Comparison of ENCODE assay signal across 10 mouse cellular contexts in the genomic region with DNA sequence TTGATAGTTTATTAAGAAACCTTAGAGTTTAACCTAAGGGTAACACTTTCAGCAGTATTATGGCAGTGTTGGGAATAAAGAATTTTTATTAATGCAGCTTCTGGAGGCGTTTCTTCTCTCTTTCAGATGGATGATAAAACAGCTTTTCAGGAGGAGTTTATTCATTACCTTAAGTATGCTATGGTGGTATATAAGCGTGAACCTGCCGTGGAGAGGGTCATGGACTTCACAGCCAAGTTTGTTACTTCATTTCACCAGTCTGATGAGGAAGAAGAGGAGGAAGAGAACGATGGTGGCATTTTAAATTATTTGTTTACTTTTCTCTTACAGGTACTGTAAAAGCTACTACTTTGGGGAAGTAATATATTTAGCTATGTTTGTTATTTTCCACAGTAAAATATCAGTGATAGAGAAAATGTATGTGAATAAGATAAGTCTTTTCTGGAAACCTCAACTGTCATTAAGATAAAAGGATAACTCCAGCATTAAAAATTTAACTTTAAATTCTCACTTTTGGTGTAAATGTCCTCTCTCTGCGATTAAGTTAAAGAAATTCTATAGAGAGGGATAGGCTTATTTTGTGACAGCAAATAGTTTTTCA. TPM values are rescaled to one million over a fixed set of nuclear protein-coding genes. Genes with fewer than 3 reads are reported as not detected.
DNase-seq lines count a peak whose midpoint lies in the region; ATAC-seq and TF ChIP-seq lines count a peak whose summit lies in the region.
"Had no signal": no experiment of that assay in that cellular context is flagged by ENCODE, and none has a peak within 500 bp of the region (broad histone marks: within the 10 kb centered on the region; RNA-seq: fewer than 3 reads in every experiment).

No protein-coding gene starts in this region.

- no peak overlapping the region for H3K27ac ChIP-seq in heart, embryonic 13.5 days (replicated peaks)
- no peak overlapping the region for H3K27ac ChIP-seq in MEL (ENCODE audit: control insufficient read depth, low read depth, low read length)
- H3K27ac ChIP-seq in hindbrain, embryonic 12.5 days = no peak overlapping the region
- no peak overlapping the region for H3K27ac ChIP-seq in liver, postnatal 0 days (ENCODE audit: low read depth)
- H3K27ac ChIP-seq: layer of hippocampus, adult 2 months had no signal

- no peak for TF ChIP-seq RAD21 in MEL (IDR thresholded peaks at IDR 0.05; ENCODE audit: low read depth, low read length)

- peak overlapping the region; percentile 82 for H3K4me2 ChIP-seq in heart, embryonic 13.5 days
- peak overlapping the region; percentile 80 for H3K4me2 ChIP-seq in hindbrain, embryonic 12.5 days (replicated peaks)
- peak overlapping the region; percentile 84 for H3K4me2 ChIP-seq in liver, postnatal 0 days (ENCODE audit: low read depth, low read length)

- no peaks in the 10 kb centered on the region for H3K27me3 ChIP-seq in heart, embryonic 13.5 days (replicated peaks)
- H3K27me3 ChIP-seq in MEL (ENCODE audit: control insufficient read depth in 1 of 2, insufficient read depth in 2 of 2, low read length in 2 of 2) = no peaks in the 10 kb centered on the region
- no peaks in the 10 kb centered on the region for H3K27me3 ChIP-seq in hindbrain, embryonic 12.5 days
- H3K27me3 ChIP-seq in liver, postnatal 0 days (ENCODE audit: insufficient read depth, low read length) = no peaks in the 10 kb centered on the region

- peaks cover 15% of the 10 kb centered on the region for H3K4me1 ChIP-seq in heart, embryonic 13.5 days
- H3K4me1 ChIP-seq in MEL (ENCODE audit: control insufficient read depth in 1 of 2, insufficient read depth in 2 of 2, low read length in 2 of 2) = peaks cover 0 to 6% of the 10 kb centered on the region in 2 experiments; a peak in 2 of 4 replicates
- peaks cover 12% of the 10 kb centered on the region for H3K4me1 ChIP-seq in hindbrain, embryonic 12.5 days
- H3K4me1 ChIP-seq in liver, postnatal 0 days (ENCODE audit: insufficient read depth) = no peaks in the 10 kb centered on the region

- WGBS in heart, embryonic 13.5 days = 57% methylated on average over 5 of the region's 5 CpGs
- 63% methylated on average over 5 of the region's 5 CpGs for WGBS in hindbrain, embryonic 12.5 days
- WGBS in liver, postnatal 0 days (ENCODE audit: insufficient replicate concordance) = 42% methylated on average over 5 of the region's 5 CpGs

- TF ChIP-seq POLR2A in MEL (IDR thresholded peaks at IDR 0.05; ENCODE audit: control insufficient read depth in 1 of 2, insufficient read depth in 1 of 2, low read depth in 1 of 2, low read length in 2 of 2, poor library complexity in 1 of 2) = no peak

- no peak for TF ChIP-seq CTCF in MEL (IDR thresholded peaks at IDR 0.05 in 2 of 3, conservative IDR thresholded peaks at IDR 0.05 in 1 of 3; ENCODE audit: control insufficient read depth in 1 of 3, insufficient read depth in 1 of 3, low read depth in 2 of 3, low read length in 3 of 3, poor library complexity in 1 of 3, severe bottlenecking in 1 of 3)
- TF ChIP-seq CTCF in liver, postnatal 0 days (IDR thresholded peaks at IDR 0.05; ENCODE audit: low read depth) = no peak

- peak overlapping the region; percentile 92 for H3K4me3 ChIP-seq in heart, embryonic 13.5 days
- peak overlapping the region; percentile 32 to 77 for H3K4me3 ChIP-seq in MEL (ENCODE audit: control insufficient read depth in 1 of 2, insufficient read depth in 1 of 2, low read depth in 2 of 2, low read length in 2 of 2)
- peak overlapping the region; percentile 68 for H3K4me3 ChIP-seq in hindbrain, embryonic 12.5 days
- peak overlapping the region; percentile 83 for H3K4me3 ChIP-seq in liver, postnatal 0 days (ENCODE audit: low read depth, low read length)

- TF ChIP-seq EP300 in MEL (IDR thresholded peaks at IDR 0.05; ENCODE audit: low read depth in 1 of 2, low read length in 2 of 2) = peak; percentile 56 to 64; a peak in 3 of 4 replicates
- TF ChIP-seq EP300 in liver, postnatal 0 days (IDR thresholded peaks at IDR 0.05; ENCODE audit: low read depth) = no peak

- ATAC-seq in heart, embryonic 13.5 days (ENCODE audit: extremely low read depth, insufficient number of reproducible peaks, low FRiP score, low TSS enrichment) = no peak
- ATAC-seq in hindbrain, embryonic 12.5 days (ENCODE audit: low FRiP score) = no peak
- ATAC-seq in liver, postnatal 0 days = no peak

- peak overlapping the region; percentile 90 for H3K9ac ChIP-seq in heart, embryonic 13.5 days
- peak overlapping the region; percentile 86 for H3K9ac ChIP-seq in MEL (ENCODE audit: control insufficient read depth, low read depth, low read length, poor library complexity, severe bottlenecking)
- no peak overlapping the region for H3K9ac ChIP-seq in hindbrain, embryonic 12.5 days
- H3K9ac ChIP-seq in liver, postnatal 0 days (replicated peaks) = peak overlapping the region; percentile 16; the same call in 1 of the 2 replicates

- intact Hi-C loops in heart, postnatal 25 days (cut with DNase I) = loop anchor here (10.0 kb wide), 2 partner anchors 184 to 1886 kb away; partner anchors contain the start of gene Lcorl

- peaks cover 19% of the 10 kb centered on the region for H3K36me3 ChIP-seq in heart, embryonic 13.5 days
- peaks cover 7 to 14% of the 10 kb centered on the region in 2 experiments for H3K36me3 ChIP-seq in MEL (ENCODE audit: control insufficient read depth in 1 of 2, insufficient read depth in 2 of 2, low read length in 2 of 2)
- H3K36me3 ChIP-seq in hindbrain, embryonic 12.5 days = peaks cover 3% of the 10 kb centered on the region; the same call in 1 of the 2 replicates
- H3K36me3 ChIP-seq in liver, postnatal 0 days (replicated peaks; ENCODE audit: insufficient read depth, low read length) = peaks cover 17% of the 10 kb centered on the region

- H3K79me2 ChIP-seq in MEL (ENCODE audit: control insufficient read depth, insufficient read depth, low read length, poor library complexity) = peaks cover 17% of the 10 kb centered on the region

- DNase-seq in heart, postnatal 25 days (ENCODE audit: low spot score) = no peak
- peak; percentile 35 for DNase-seq in MEL (ENCODE audit: low read depth, low spot score)
- no peak for DNase-seq in liver, postnatal 0 days
- DNase-seq in adrenal gland, adult (ENCODE audit: inconsistent age in 2 of 2, low spot score in 1 of 2) = no peak
- DNase-seq in layer of hippocampus, adult 8-10 months (ENCODE audit: low spot score in 2 of 2) = no peak
- no peak for DNase-seq in right cerebral cortex, adult 18-20 months
- DNase-seq: adrenal gland, adult 2 months had no signal

- H3K9me3 ChIP-seq in heart, embryonic 13.5 days = no peaks in the 10 kb centered on the region
- H3K9me3 ChIP-seq in MEL (replicated peaks; ENCODE audit: insufficient read depth, low read length) = no peaks in the 10 kb centered on the region
- H3K9me3 ChIP-seq in hindbrain, embryonic 12.5 days (replicated peaks) = no peaks in the 10 kb centered on the region
- H3K9me3 ChIP-seq in liver, postnatal 0 days (ENCODE audit: low read length) = no peaks in the 10 kb centered on the region

TF ChIP-seq in MEL, 35 proteins besides CTCF, POLR2A, EP300 and RAD21:
- TF ChIP-seq RCOR1 (IDR thresholded peaks at IDR 0.05; ENCODE audit: low read depth, low read length) (0 out of 2 replicates have a peak, but pooled peaks have one; percentile 21), CHD1 (IDR thresholded peaks at IDR 0.05; ENCODE audit: low read depth, low read length) (peak; percentile 95), HCFC1 (IDR thresholded peaks at IDR 0.05; ENCODE audit: low read depth, low read length) (no peak), POLR2AphosphoS2 (IDR thresholded peaks at IDR 0.05; ENCODE audit: low read length) (peak; percentile 57; the same call in 1 of the 2 replicates), MYC (IDR thresholded peaks at IDR 0.05; ENCODE audit: low read depth, low read length) (no peak), MXI1 (IDR thresholded peaks at IDR 0.05; ENCODE audit: low read depth, low read length) (peak; percentile 28; the same call in 1 of the 2 replicates), SIN3A (IDR thresholded peaks at IDR 0.05; ENCODE audit: low read length) (peak; percentile 53), GATA1 (IDR thresholded peaks at IDR 0.05; ENCODE audit: low read depth, low read length) (0 out of 2 replicates have a peak, but pooled peaks have one; percentile 13), CHD2 (IDR thresholded peaks at IDR 0.05; ENCODE audit: low read length) (no peak), ZC3H11A (IDR thresholded peaks at IDR 0.05; ENCODE audit: low read depth, low read length) (peak; percentile 7; the same call in 1 of the 2 replicates), ZNF384 (IDR thresholded peaks at IDR 0.05; ENCODE audit: low read depth, low read length) (no peak), TCF12 (IDR thresholded peaks at IDR 0.05; ENCODE audit: low read depth, low read length) (0 out of 2 replicates have a peak, but pooled peaks have one; percentile 9)

RNA-seq across cellular contexts. Expression of gene Ncapg, which starts 1.3 kb away (rescaled TPM):
- polyA plus RNA-seq in heart, embryonic 13.5 days (2015; fragmentation: Nextera tagmentation; extraction: Ambion mirVana) = 28.3 and 29.7 TPM in 2 replicates
- under 1 TPM; 0.60 to 0.61 TPM for total RNA-seq in heart, postnatal 25 days (2021)
- total RNA-seq in MEL (2012; rRNA removed) = 58.2 and 74.4 TPM in 2 replicates
- polyA plus RNA-seq in MEL (2012; ENCODE audit: insufficient read depth in 1 of 2, insufficient read length in 2 of 2, low read depth in 1 of 2, low replicate concordance in 2 of 2, missing spikeins in 1 of 2) = 10 to 100 TPM; 39.2 to 52.6 TPM
- 40.2 and 43.6 TPM in 2 replicates for polyA plus RNA-seq in hindbrain, embryonic 12.5 days (2016; fragmentation: Nextera tagmentation; extraction: Ambion mirVana)
- polyA plus RNA-seq in liver, postnatal 0 days (2015; fragmentation: Nextera tagmentation; extraction: Ambion mirVana) = 20.3 and 24.1 TPM in 2 replicates
- total RNA-seq in layer of hippocampus, adult 8-10 months (2022) = 1 to 10 TPM in 1 of 4 experiments, under 1 TPM in 3; 0.29 to 1.2 (median 0.39) TPM

RNA-seq across cellular contexts. Expression of gene Fam184b, which starts 31.6 kb away (rescaled TPM):
- polyA plus RNA-seq in heart, embryonic 13.5 days (2015; fragmentation: Nextera tagmentation; extraction: Ambion mirVana) = 0.23 and 0.33 TPM in 2 replicates
- under 1 TPM in 1 of 2 experiments, not detected in 1; 0.08 TPM for total RNA-seq in heart, postnatal 25 days (2021)
- under 0.01 TPM in 1 of 2 replicates, not detected in the other for total RNA-seq in MEL (2012; rRNA removed)
- under 1 TPM in 1 of 2 experiments, not detected in 1; 0.06 TPM for polyA plus RNA-seq in MEL (2012; ENCODE audit: insufficient read depth in 1 of 2, insufficient read length in 2 of 2, low read depth in 1 of 2, low replicate concordance in 2 of 2, missing spikeins in 1 of 2)
- polyA plus RNA-seq in hindbrain, embryonic 12.5 days (2016; fragmentation: Nextera tagmentation; extraction: Ambion mirVana) = 0.79 and 0.83 TPM in 2 replicates
- polyA plus RNA-seq in liver, postnatal 0 days (2015; fragmentation: Nextera tagmentation; extraction: Ambion mirVana) = 0.06 and 0.07 TPM in 2 replicates
- total RNA-seq in layer of hippocampus, adult 8-10 months (2022) = 1 to 10 TPM; 5.4 to 9.0 (median 6.5) TPM
- polyA plus RNA-seq: adrenal gland, adult 2 months had no signal
